Mouse (Mus musculus): ENCODE measurements around the gene Zfp260.

Zfp260 gene

GRCm38 (mm10) chr7:30122188-30122530 lies 27.6 kb downstream of the Zfp260 start:
- DNase-seq (ENCODE audit: extremely low spot score, low spot score): no peak

GRCm38 (mm10) chr7:30129900-30130299 lies 35.3 kb downstream of the Zfp260 start:
- no peak for DNase-seq (ENCODE audit: extremely low spot score, low spot score)

GRCm38 (mm10) chr7:30132396-30132795 lies 37.8 kb downstream of the Zfp260 start:
- no peak for DNase-seq (ENCODE audit: extremely low spot score, low spot score)

- no peak for DNase-seq (ENCODE audit: extremely low spot score, low spot score)
These were observed 42.2 kb downstream of the Zfp260 start for GRCm38 (mm10) chr7:30136826-30137225.

GRCm38 (mm10) chr7:30143170-30143554 lies 48.6 kb downstream of the Zfp260 start:
- DNase-seq (ENCODE audit: extremely low spot score, low spot score): no peak

- DNase-seq (ENCODE audit: extremely low spot score, low spot score): peak; percentile 89
These were observed 49.1 kb downstream of the Zfp260 start for GRCm38 (mm10) chr7:30143555-30144209.

GRCm38 (mm10) chr7:30147011-30147410 lies 52.4 kb downstream of the Zfp260 start:
- DNase-seq (ENCODE audit: extremely low spot score, low spot score): no peak

GRCm38 (mm10) chr7:30154040-30154439 lies 59.5 kb downstream of the Zfp260 start:
- no peak for DNase-seq (ENCODE audit: extremely low spot score, low spot score)

GRCm38 (mm10) chr7:30155507-30155906 lies 60.9 kb downstream of the Zfp260 start:
- DNase-seq (ENCODE audit: extremely low spot score, low spot score): no peak

Data from neural tube, embryonic 10.5 days (tissue).